Mouse (Mus musculus) lung, embryonic 15.5 days (tissue): ENCODE measurements around the gene Gna11. TPM values are rescaled to one million over a fixed set of nuclear protein-coding genes. Genes with fewer than 3 reads are reported as not detected.

Experiments
- ATAC-seq: fragments of 200-750 bp; cut with Nextera tagmentation; 2 replicates; pipeline ENCODE4 v1.8.0; 2017; ENCODE audit warnings: moderate number of reproducible peaks, borderline replicate concordance; ENCODE audit not compliant: low FRiP score, low TSS enrichment; ENCODE audit errors: extremely low read depth
- H3K27ac ChIP-seq: fragments of 300-500 bp; sonication (generic); 2 replicates; pipeline ENCODE4 v1.5.1; 2015; ENCODE audit warnings: moderate library complexity, mild to moderate bottlenecking, inconsistent platforms
- H3K27me3 ChIP-seq: fragments of 300-500 bp; sonication (generic); 2 replicates; pipeline ENCODE4 v1.6.1; 2015; ENCODE audit warnings: inconsistent platforms
- H3K36me3 ChIP-seq: fragments of 300-500 bp; sonication (generic); 2 replicates; pipeline ENCODE4 v1.6.1; 2015; ENCODE audit warnings: inconsistent platforms
- H3K4me1 ChIP-seq: fragments of 300-500 bp; sonication (generic); 2 replicates; pipeline ENCODE4 v1.6.1; 2015; ENCODE audit warnings: inconsistent platforms
- H3K4me2 ChIP-seq: fragments of 300-500 bp; sonication (generic); 2 replicates; pipeline ENCODE4 v1.6.1; 2015; ENCODE audit warnings: inconsistent platforms, mild to moderate bottlenecking, moderate library complexity
- H3K4me3 ChIP-seq: fragments of 300-500 bp; sonication (generic); 2 replicates; pipeline ENCODE4 v1.5.1; 2015; ENCODE audit warnings: mild to moderate bottlenecking, inconsistent platforms
- H3K9ac ChIP-seq: fragments of 300-500 bp; sonication (generic); 2 replicates; pipeline ENCODE4 v1.6.1; 2015; ENCODE audit warnings: inconsistent platforms
- H3K9me3 ChIP-seq: fragments of 300-500 bp; sonication (generic); 2 replicates; pipeline ENCODE4 v1.6.1; 2016; ENCODE audit warnings: inconsistent platforms
- WGBS: fragments of 180-500 bp; shearing (Covaris S2); methylation state at CpG from one replicate; pipeline ENCODE4 v1.1.7; 2015; 5-methylcytosine and 5-hydroxymethylcytosine counted together
- polyA plus RNA-seq: library from polyadenylated mRNA; unstranded; fragments of >200 nt; fragmentation: Nextera tagmentation; extraction: Ambion mirVana; gene quantifications from 2 replicates; pipeline ENCODE4 v1.2.1, GENCODE M21; 2015

Gna11 gene
- polyA plus RNA-seq, 1 experiment from 2014 or later, result 74.2 TPM

DNA sequence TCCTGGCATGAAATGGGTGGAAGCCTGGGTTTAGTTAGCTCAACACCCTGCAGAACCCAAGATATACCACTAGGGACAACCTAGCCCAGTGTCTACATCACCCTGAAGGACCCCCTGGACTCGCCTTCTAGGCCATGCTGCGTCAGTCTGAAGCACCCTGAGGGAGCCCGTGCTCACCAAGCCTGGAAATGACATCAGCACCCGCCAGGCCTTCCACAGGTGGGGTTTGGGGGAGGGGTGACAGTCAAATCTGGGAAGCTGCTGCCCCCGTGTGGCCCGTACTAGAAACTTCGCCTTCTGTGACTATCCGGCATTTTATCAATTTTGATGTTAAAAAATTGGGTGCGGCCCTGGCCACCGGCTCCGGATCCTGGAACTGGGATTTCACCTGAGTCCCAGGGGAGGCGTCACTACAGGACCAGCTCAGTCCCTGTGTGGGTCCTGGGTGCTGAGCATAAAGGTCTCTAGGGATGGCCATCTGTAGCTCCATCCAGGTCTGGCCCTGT, 6.7 kb upstream of the Gna11 start:
- Histone ChIP-seq H3K9ac (no peak overlapping the region), H3K4me2 (no peak overlapping the region), H3K36me3 (no peaks in the 10 kb centered on the region), H3K27me3 (no peaks in the 10 kb centered on the region), H3K4me1 (0 out of 2 replicates have a peak, but pooled peaks cover 3% of the 10 kb centered on the region), H3K4me3 (no peak overlapping the region), H3K27ac (peak overlapping the region; percentile 30), H3K9me3 (no peaks in the 10 kb centered on the region)
- ATAC-seq, result peak; percentile 89
- WGBS, result 2% methylated on average over 12 of the region's 12 CpGs

DNA sequence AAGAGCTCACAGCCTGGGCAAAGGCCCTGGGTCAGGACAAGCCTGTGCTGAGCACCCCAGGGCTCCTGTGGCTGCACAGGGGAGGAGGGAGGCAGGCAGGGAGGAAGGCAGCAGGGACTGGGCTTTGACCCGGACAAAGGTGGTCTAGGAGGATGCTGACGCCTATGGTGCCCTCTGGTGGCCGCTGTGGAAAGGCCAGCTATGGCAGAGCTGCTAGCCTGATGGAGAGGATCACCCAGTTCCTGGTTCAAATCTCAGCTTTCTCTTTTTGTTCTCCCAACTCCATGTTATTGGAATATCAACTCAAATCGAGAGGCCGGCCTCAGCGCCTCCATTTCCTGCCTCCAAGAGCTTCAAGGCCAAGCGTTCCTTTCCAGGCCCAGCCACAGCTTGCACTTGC, 5.3 kb upstream of the Gna11 start:
- no peak overlapping the region for H3K4me2 ChIP-seq
- H3K9ac ChIP-seq, result no peak overlapping the region
- H3K9me3 ChIP-seq, result no peaks in the 10 kb centered on the region
- H3K4me3 ChIP-seq, result no peak overlapping the region
- no peaks in the 10 kb centered on the region for H3K36me3 ChIP-seq
- no peaks in the 10 kb centered on the region for H3K27me3 ChIP-seq
- 0 out of 2 replicates have a peak, but pooled peaks cover 9% of the 10 kb centered on the region for H3K4me1 ChIP-seq
- WGBS, result 11% methylated on average over 7 of the region's 7 CpGs
- H3K27ac ChIP-seq, result no peak overlapping the region
- ATAC-seq, result no peak

DNA sequence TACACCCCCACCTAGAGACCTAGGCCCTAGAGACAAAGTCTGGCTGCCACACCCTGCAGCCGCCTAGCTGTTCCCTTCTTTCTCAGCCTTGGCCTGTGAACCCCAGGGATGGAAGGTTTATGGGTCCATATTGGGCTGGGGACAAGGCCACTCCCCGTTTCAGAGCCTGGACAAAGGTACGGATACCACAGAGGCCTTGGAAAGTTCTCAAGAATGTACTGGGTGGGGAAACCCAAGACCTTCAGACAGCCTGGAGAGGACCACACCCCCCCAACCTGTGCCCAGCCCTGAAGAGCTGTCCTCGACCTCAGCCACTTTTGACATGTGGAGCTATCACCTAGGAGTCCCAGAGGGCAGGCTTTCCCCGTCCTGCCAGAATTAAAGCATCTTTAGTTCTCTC, 4.0 kb upstream of the Gna11 start:
- Histone ChIP-seq H3K36me3 (no peaks in the 10 kb centered on the region), H3K9me3 (no peaks in the 10 kb centered on the region), H3K27ac (no peak overlapping the region), H3K4me2 (no peak overlapping the region), H3K4me3 (no peak overlapping the region), H3K9ac (no peak overlapping the region), H3K4me1 (peaks cover 12% of the 10 kb centered on the region), H3K27me3 (no peaks in the 10 kb centered on the region)
- WGBS, result 55% methylated on average over 5 of the region's 5 CpGs
- ATAC-seq, result no peak

DNA sequence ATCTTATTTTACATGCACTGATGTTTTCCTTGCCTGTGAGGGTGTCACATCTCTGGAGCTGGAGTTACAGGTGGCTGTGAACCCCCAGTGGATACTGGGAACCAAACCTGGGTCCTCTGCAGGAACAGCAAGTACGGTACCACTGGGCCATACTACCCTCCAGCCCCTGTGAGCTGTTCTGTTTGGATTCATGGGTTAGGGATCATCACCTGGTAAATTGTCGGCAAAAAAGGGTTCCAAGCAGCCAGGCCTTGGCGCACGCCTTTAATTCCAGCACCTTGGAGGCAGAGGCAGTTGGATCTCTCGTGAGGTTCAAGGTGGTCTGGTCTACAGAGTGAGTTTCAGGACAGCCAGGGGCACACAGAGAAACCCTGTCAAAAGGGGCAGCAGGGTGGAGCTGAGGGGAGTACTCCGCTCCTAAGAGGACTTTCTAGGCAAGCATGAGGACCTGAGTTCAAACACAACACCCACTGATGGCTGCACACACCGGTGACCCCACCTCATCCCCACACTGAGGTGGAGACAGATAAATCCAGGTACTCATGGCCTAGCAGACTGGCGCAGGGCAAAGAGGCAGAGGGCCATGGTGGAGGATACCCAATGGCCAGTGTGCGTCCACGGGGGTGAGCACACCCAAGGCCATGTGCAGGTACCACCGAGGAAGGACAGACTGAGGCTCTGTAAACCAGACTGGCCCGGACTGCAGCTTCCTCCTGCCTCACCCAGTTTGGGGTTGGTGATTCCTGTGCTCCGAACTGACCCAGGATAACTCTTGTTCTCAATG, 2.0 kb upstream of the Gna11 start:
- 0 out of 2 replicates have a peak overlapping the region, but pooled peaks have one; percentile 31 for H3K27ac ChIP-seq
- H3K4me3 ChIP-seq, result no peak overlapping the region

DNA sequence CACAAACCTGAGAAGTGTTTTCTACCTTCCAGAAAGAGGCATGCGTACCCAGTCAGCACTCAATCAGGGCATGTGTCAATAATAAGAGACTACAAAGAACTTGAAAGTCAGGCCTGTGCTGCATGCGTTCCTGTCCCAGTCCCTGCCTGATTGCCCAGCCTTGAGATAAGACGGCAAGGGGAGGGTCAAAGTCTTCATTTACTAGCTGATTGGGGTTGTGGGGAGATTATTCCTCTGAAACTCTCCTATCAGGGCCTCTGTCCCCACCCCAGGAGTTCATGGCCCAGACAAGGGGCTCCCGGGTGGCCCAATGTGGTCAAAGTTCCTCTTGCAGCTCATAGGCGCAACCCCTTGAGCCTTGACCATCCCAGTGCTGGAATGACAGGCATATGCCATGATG, 1.3 kb upstream of the Gna11 start:
- Histone ChIP-seq H3K9me3 (no peaks in the 10 kb centered on the region), H3K4me1 (peaks cover 35% of the 10 kb centered on the region), H3K36me3 (no peaks in the 10 kb centered on the region), H3K27me3 (no peaks in the 10 kb centered on the region), H3K9ac (peak overlapping the region; percentile 29; the same call in 1 of the 2 replicates), H3K27ac (0 out of 2 replicates have a peak overlapping the region, but pooled peaks have one; percentile 31), H3K4me3 (no peak overlapping the region), H3K4me2 (no peak overlapping the region)
- 56% methylated on average over 5 of the region's 5 CpGs for WGBS
- no peak for ATAC-seq

More for the DNA sequence above, 2.0 kb upstream of the Gna11 start:
- 92% methylated on average over 13 of the region's 13 CpGs for WGBS
- ATAC-seq, result no peak
- no peaks in the 10 kb centered on the region for H3K9me3 ChIP-seq
- H3K36me3 ChIP-seq, result no peaks in the 10 kb centered on the region
- H3K9ac ChIP-seq, result no peak overlapping the region
- no peaks in the 10 kb centered on the region for H3K27me3 ChIP-seq
- no peak overlapping the region for H3K4me2 ChIP-seq
- peaks cover 32% of the 10 kb centered on the region for H3K4me1 ChIP-seq

DNA sequence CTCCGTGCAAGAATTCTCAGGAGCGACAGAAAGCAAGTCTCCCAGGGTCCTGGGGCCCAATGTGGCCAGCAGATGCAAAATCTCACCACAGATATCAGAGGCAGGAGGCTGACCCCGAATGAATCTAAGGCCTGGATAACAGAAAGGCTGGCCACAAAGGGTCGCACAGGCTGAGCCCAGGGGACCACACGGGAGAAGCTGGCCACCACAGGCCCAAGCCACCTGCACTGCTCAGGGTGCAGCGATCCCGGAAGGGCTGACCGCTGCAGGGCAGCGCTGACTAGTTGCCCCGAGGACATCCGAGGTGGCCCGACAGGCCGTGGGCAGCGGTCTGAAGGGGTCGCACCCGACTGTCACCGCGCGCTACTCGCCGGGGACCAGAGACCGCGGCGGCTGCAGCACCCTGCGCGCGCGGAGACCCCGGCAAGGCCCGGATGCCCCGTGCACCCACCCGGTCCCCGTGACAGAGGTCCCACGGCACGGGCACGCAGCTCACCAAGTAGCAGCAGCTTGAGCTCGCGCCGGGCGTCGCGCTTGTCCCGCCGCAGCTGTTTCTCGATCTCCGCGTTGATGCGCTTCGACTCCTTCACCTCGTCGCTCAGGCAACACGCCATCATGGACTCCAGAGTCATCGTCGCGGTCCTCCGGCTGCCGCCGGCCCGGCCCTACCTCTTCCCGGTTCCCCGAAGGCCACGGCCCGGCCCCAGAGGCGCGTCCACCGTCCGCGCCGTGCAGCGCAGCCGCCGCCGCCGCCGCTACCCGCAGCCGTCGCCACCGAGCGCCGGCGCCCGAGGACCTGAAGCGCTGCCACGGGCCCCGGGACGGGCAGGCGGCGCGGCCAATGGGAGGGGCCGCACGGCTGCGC, 462 bp downstream of the Gna11 start:
- WGBS, result under 1% methylated on average over 67 of the region's 93 CpGs
- H3K4me3 ChIP-seq, result peak overlapping the region; percentile 83
- no peaks in the 10 kb centered on the region for H3K27me3 ChIP-seq
- H3K4me2 ChIP-seq, result peak overlapping the region; percentile 86
- no peaks in the 10 kb centered on the region for H3K9me3 ChIP-seq
- peak overlapping the region; percentile 74 for H3K9ac ChIP-seq
- H3K36me3 ChIP-seq, result no peaks in the 10 kb centered on the region
- H3K27ac ChIP-seq, result peak overlapping the region; percentile 64
- peaks cover 36% of the 10 kb centered on the region for H3K4me1 ChIP-seq
- ATAC-seq, result no peak; the same call in 1 of the 2 replicates

DNA sequence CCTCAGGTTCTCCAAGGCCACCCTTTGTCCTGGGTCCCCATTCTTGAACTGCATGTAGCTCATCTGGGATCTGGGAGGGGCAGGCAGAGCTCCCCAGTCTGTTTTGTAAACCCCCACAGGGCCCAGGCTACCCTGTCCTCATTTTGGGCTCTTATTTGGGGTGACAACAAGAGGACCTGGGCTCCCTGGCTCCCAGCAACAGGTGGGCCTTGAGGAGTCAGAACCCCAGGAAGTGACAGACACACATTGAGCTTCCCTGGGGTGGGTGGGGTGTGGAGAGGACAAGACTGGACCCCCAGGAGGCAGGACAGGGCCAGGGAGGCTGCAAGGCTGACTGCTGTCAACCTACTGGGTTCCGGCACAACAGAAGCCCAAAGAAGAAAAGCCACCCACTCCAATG, 1.4 kb downstream of the Gna11 start:
- peak overlapping the region; percentile 86 for H3K4me2 ChIP-seq
- H3K9ac ChIP-seq, result peak overlapping the region; percentile 74
- H3K9me3 ChIP-seq, result no peaks in the 10 kb centered on the region
- no peak for ATAC-seq
- no peaks in the 10 kb centered on the region for H3K27me3 ChIP-seq
- H3K4me1 ChIP-seq, result peaks cover 36% of the 10 kb centered on the region
- H3K36me3 ChIP-seq, result no peaks in the 10 kb centered on the region
- H3K27ac ChIP-seq, result no peak overlapping the region
- 73% methylated on average over 1 of the region's 1 CpGs for WGBS
- H3K4me3 ChIP-seq, result peak overlapping the region; percentile 83

DNA sequence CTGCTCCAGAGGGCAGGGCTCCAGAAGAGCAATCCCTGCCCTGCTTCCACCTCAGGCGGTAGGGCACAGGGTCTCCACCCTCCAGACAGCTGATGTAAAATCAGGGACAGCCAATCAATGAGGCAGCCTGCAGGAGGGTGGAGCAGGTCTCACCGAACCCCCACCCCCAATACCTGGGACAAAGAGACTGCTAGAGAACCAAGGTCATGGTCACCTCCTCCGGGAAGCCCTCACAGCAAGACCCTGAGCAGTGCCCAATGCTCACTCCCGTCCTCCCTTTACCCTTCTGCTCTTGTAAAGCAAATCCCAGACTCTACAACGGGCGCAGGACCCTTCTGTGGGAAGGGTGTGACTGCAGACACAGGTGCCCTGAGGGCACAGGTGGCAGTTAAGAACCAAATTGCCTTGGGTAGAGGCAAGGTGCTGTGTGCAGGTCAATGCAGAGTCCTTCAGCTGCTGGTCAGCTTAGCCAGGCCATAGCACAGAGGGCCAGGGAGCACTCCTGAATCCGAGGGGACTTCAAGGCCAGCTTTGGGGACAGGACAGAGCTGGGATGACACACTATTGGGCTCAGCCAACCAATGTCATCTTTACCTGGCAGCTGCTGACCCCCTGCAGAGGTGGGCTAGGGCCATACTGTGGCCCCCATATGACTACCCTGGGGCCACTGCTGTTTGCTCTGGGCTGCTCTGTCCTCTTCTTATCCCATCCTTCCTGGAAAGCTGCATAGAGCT, 2.1 kb downstream of the Gna11 start:
- Histone ChIP-seq H3K4me2 (peak overlapping the region; percentile 86), H3K27me3 (no peaks in the 10 kb centered on the region), H3K27ac (no peak overlapping the region), H3K4me3 (peak overlapping the region; percentile 83; the same call in 1 of the 2 replicates), H3K36me3 (no peaks in the 10 kb centered on the region), H3K9ac (peak overlapping the region; percentile 74), H3K4me1 (peaks cover 36% of the 10 kb centered on the region), H3K9me3 (no peaks in the 10 kb centered on the region)
- ATAC-seq, result no peak
- 75% methylated on average over 7 of the region's 7 CpGs for WGBS

DNA sequence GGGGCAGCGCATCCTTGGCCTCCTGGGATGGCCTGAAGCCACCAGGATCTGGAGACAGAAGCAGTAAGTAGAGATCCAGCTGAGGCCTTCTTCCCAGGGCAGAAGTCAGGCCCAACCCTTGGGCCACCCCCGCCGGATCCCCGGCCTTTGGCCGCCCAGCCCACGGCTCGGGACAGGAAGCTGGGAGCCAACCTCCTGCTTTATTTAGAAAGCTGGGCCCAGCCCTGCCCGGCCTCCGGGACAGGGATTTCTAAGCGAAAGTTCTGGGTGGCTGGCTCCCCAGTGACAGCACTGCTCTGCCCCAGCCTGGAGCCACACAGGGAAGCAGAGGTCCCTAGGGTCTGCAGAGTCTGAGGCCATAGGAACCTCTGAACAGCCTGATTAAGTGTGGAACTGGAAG, 3.2 kb downstream of the Gna11 start:
- H3K9ac ChIP-seq, result peak overlapping the region; percentile 29
- no peaks in the 10 kb centered on the region for H3K9me3 ChIP-seq
- peak overlapping the region; percentile 30; the same call in 1 of the 2 replicates for H3K4me2 ChIP-seq
- H3K36me3 ChIP-seq, result no peaks in the 10 kb centered on the region
- H3K27me3 ChIP-seq, result no peaks in the 10 kb centered on the region
- H3K4me1 ChIP-seq, result peaks cover 36% of the 10 kb centered on the region
- WGBS, result 49% methylated on average over 10 of the region's 10 CpGs
- H3K4me3 ChIP-seq, result no peak overlapping the region
- ATAC-seq, result no peak
- peak overlapping the region; percentile 58 for H3K27ac ChIP-seq

DNA sequence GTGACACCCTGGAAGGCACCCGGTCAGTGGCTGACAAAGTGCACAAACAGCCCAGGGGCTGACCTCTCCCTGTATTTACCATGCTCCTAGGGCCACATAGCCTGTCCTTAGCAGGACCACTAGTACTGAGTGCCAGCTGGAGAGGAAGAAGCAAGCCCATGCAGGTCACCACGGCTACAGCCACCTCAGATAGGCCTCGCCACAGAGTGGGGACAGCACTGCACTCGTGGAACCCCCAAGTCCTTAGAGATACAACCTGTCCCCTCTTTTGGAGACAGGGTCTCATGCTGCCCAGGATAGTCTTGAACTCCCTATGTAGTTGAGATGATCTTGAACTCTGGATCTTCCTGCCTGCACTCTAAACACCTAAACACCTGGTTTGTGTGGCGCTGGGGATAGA, 3.6 kb downstream of the Gna11 start:
- H3K9ac ChIP-seq, result no peak overlapping the region
- WGBS, result 69% methylated on average over 5 of the region's 5 CpGs
- H3K27ac ChIP-seq, result no peak overlapping the region

DNA sequence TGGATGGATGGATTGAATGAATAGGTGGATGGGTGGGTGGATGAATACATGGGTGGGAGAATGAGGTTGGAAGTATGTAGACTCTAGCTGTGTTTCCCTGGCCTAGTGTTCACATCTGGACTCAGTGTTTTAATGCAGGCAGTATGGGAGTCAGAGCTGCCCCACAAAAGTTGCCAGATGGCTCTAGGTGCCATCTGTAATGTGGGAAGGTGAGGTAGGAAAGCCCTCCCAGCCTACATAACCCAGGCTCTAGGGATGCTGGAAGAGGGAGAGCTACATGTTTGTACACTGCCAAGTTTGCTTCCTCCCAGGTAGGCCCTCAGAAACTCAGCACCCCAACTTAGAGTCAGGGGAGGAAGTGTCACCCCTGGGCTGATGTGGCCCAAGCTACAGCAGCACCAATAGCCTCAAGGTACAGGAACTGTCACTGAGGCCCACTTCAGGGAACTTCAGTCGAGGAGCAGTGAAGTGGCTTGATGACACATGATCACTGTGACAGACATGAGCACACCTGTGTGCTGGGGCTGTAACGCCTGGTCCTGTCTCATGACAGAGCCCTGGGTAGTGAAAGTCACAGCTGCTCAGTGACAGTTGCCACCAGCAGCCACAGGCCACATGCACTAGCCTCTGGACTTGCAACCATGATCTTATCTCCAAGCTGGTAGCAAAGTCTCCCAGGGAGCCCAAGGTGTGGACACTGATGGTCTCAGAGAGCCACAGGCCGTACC, 6.5 kb downstream of the Gna11 start:
- H3K4me3 ChIP-seq, result no peak overlapping the region
- H3K4me1 ChIP-seq, result peaks cover 23% of the 10 kb centered on the region
- no peak overlapping the region for H3K4me2 ChIP-seq
- no peak for ATAC-seq
- no peaks in the 10 kb centered on the region for H3K27me3 ChIP-seq
- H3K27ac ChIP-seq, result no peak overlapping the region
- 65% methylated on average over 3 of the region's 3 CpGs for WGBS
- H3K9ac ChIP-seq, result no peak overlapping the region
- no peaks in the 10 kb centered on the region for H3K36me3 ChIP-seq
- no peaks in the 10 kb centered on the region for H3K9me3 ChIP-seq

More for the DNA sequence above, 3.6 kb downstream of the Gna11 start:
- Histone ChIP-seq H3K4me2 (peak overlapping the region; percentile 30; the same call in 1 of the 2 replicates), H3K36me3 (no peaks in the 10 kb centered on the region), H3K9me3 (no peaks in the 10 kb centered on the region), H3K4me1 (peaks cover 35% of the 10 kb centered on the region), H3K27me3 (no peaks in the 10 kb centered on the region), H3K4me3 (no peak overlapping the region)
- no peak for ATAC-seq
